In the genomic region with DNA sequence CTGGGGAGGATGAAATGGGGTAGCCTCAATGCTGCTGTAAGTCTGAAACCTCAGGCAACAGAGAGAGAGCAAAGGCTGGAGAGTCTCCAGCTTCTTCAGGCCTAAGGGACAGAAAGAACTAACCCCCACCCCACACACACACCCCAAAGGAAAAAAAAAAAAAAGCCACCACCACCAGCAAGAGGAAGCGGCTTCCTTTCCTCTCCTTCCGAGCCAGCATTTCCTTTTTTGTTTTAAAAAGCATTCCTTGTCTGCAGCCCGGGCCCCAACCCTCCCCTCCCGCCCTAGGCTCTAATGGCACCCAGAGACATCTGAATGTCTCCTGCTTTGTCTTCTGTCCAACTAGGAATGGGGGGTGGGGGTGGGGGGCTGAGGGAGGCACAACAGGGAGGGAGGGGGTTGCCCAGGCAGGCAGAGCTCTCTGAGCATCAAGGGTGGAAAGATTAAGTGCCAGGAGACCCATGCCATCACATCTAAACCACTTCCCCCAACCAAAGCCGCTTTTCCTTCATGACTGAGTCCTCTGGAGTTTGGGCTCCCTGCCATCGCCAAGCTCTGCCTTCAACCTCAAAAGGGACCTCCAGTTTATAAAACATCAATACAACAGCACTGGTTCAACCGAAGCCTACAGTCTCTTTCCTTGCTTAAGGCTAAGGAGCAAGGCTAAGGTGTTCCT, we compare ENCODE assay signal across 11 mouse cellular contexts. TPM values are rescaled to one million over a fixed set of nuclear protein-coding genes. Genes with fewer than 3 reads are reported as not detected.
A peak's percentile ranks its signal among the peaks of the same experiment; 100 is the strongest.
DNase-seq lines count a peak whose midpoint lies in the region; ATAC-seq and TF ChIP-seq lines count a peak whose summit lies in the region.
"Had no signal": no experiment of that assay in that cellular context is flagged by ENCODE, and none has a peak within 500 bp of the region (broad histone marks: within the 10 kb centered on the region; RNA-seq: fewer than 3 reads in every experiment).

No protein-coding gene starts in this region.

- no peaks in the 10 kb centered on the region for H3K9me3 ChIP-seq in forebrain, embryonic 12.5 days
- no peaks in the 10 kb centered on the region for H3K9me3 ChIP-seq in forebrain, embryonic 14.5 days (replicated peaks; ENCODE audit: control insufficient read depth, low read length)
- H3K9me3 ChIP-seq in hindbrain, postnatal 0 days (ENCODE audit: low read length): no peaks in the 10 kb centered on the region
- H3K9me3 ChIP-seq: liver, embryonic 15.5 days had no signal

- DNase-seq in forebrain, embryonic 14.5 days (ENCODE audit: low spot score): no peak
- peak; percentile 54 for DNase-seq in lung, postnatal 10 days
- no peak for DNase-seq in lung, adult 18-20 months
- peak; percentile 37 for DNase-seq in hindbrain, postnatal 0 days (ENCODE audit: low spot score)
- DNase-seq in left cerebral cortex, adult 18-20 months (ENCODE audit: low spot score in 2 of 2): no peak
- DNase-seq in left cerebral cortex, adult 11 months (ENCODE audit: low spot score): no peak
- DNase-seq: gastrocnemius, postnatal 10 days; right cerebral cortex, postnatal 4 days had no signal

- TF ChIP-seq POLR2A in olfactory bulb, adult 2 months (IDR thresholded peaks at IDR 0.05; ENCODE audit: insufficient read depth, low read depth, low read length): no peak

- peaks cover 16% of the 10 kb centered on the region for H3K4me1 ChIP-seq in forebrain, embryonic 12.5 days
- H3K4me1 ChIP-seq in forebrain, embryonic 14.5 days (ENCODE audit: control insufficient read depth, insufficient read depth, low read length): 0 out of 2 replicates have a peak, but pooled peaks cover 7% of the 10 kb centered on the region
- peaks cover 8% of the 10 kb centered on the region; the same call in 1 of the 2 replicates for H3K4me1 ChIP-seq in hindbrain, postnatal 0 days (ENCODE audit: insufficient read depth, low read length)
- H3K4me1 ChIP-seq in olfactory bulb, adult 2 months (ENCODE audit: control insufficient read depth, insufficient read depth, low read length): peaks cover 48% of the 10 kb centered on the region

- H3K36me3 ChIP-seq in forebrain, embryonic 12.5 days (replicated peaks): no peaks in the 10 kb centered on the region
- no peaks in the 10 kb centered on the region for H3K36me3 ChIP-seq in forebrain, embryonic 14.5 days (ENCODE audit: control insufficient read depth, insufficient read depth, low read length)
- H3K36me3 ChIP-seq in hindbrain, postnatal 0 days (ENCODE audit: insufficient read depth, low read length): no peaks in the 10 kb centered on the region
- H3K36me3 ChIP-seq: liver, embryonic 15.5 days had no signal

- TF ChIP-seq CTCF in hindbrain, postnatal 0 days (IDR thresholded peaks at IDR 0.05; ENCODE audit: low read depth): no peak
- no peak for TF ChIP-seq CTCF in olfactory bulb, adult 2 months (IDR thresholded peaks at IDR 0.05; ENCODE audit: insufficient read depth, low read depth, low read length)

- H3K9ac ChIP-seq in forebrain, embryonic 12.5 days: 0 out of 2 replicates have a peak overlapping the region, but pooled peaks have one; percentile 29
- H3K9ac ChIP-seq in forebrain, embryonic 14.5 days (ENCODE audit: low read length): no peak overlapping the region; the same call in 1 of the 2 replicates
- H3K9ac ChIP-seq in hindbrain, postnatal 0 days (replicated peaks; ENCODE audit: low read length): no peak overlapping the region
- H3K9ac ChIP-seq: liver, embryonic 15.5 days had no signal

- H3K27me3 ChIP-seq in forebrain, embryonic 12.5 days: no peaks in the 10 kb centered on the region
- no peaks in the 10 kb centered on the region for H3K27me3 ChIP-seq in forebrain, embryonic 14.5 days (replicated peaks; ENCODE audit: control insufficient read depth, insufficient read depth, low read length)
- no peaks in the 10 kb centered on the region for H3K27me3 ChIP-seq in hindbrain, postnatal 0 days (ENCODE audit: insufficient read depth, low read length)
- H3K27me3 ChIP-seq: liver, embryonic 15.5 days had no signal

- WGBS in forebrain, embryonic 12.5 days: 39% methylated on average over 7 of the region's 7 CpGs
- WGBS in forebrain, embryonic 14.5 days: 30% methylated on average over 7 of the region's 7 CpGs
- 24% methylated on average over 7 of the region's 7 CpGs for WGBS in hindbrain, postnatal 0 days
- 26% methylated on average over 7 of the region's 7 CpGs for WGBS in olfactory bulb, adult 2 months

- no peak for ATAC-seq in forebrain, embryonic 12.5 days (ENCODE audit: low FRiP score)
- ATAC-seq in forebrain, embryonic 14.5 days: no peak
- ATAC-seq in hindbrain, postnatal 0 days: 0 out of 2 replicates have a peak, but pooled peaks have one; percentile 24

- no peak overlapping the region for H3K4me3 ChIP-seq in forebrain, embryonic 12.5 days (replicated peaks)
- no peak overlapping the region for H3K4me3 ChIP-seq in forebrain, embryonic 14.5 days (ENCODE audit: low read depth, low read length)
- no peak overlapping the region for H3K4me3 ChIP-seq in hindbrain, postnatal 0 days (ENCODE audit: low read length)
- no peak overlapping the region for H3K4me3 ChIP-seq in olfactory bulb, adult 2 months (ENCODE audit: insufficient read depth, low read depth, low read length)
- H3K4me3 ChIP-seq: liver, embryonic 15.5 days had no signal

- peak overlapping the region; percentile 19; the same call in 1 of the 2 replicates for H3K27ac ChIP-seq in forebrain, embryonic 12.5 days
- no peak overlapping the region for H3K27ac ChIP-seq in forebrain, embryonic 14.5 days (ENCODE audit: low read depth, low read length)
- peak overlapping the region; percentile 56 for H3K27ac ChIP-seq in hindbrain, postnatal 0 days
- H3K27ac ChIP-seq in olfactory bulb, adult 2 months (ENCODE audit: insufficient read depth, low read depth, low read length): 0 out of 2 replicates have a peak overlapping the region, but pooled peaks have one; percentile 14
- H3K27ac ChIP-seq: liver, embryonic 15.5 days had no signal

- H3K4me2 ChIP-seq in forebrain, embryonic 12.5 days: no peak overlapping the region
- no peak overlapping the region for H3K4me2 ChIP-seq in forebrain, embryonic 14.5 days (ENCODE audit: low read length)
- no peak overlapping the region for H3K4me2 ChIP-seq in hindbrain, postnatal 0 days (ENCODE audit: low read depth, low read length)
- H3K4me2 ChIP-seq: liver, embryonic 15.5 days had no signal

RNA-seq across cellular contexts. Expression of a gene that starts 10.4 kb away (rescaled TPM):
- 4.7 and 7.6 TPM in 2 replicates for polyA plus RNA-seq in forebrain, embryonic 12.5 days (2016; fragmentation: Nextera tagmentation; extraction: Ambion mirVana)
- polyA plus RNA-seq in forebrain, embryonic 14.5 days (2014; fragmentation: Nextera tagmentation; extraction: Ambion mirVana): 4.7 and 7.2 TPM in 2 replicates
- 48.0 and 51.3 TPM in 2 replicates for total RNA-seq in hindbrain, postnatal 0 days (2014; rRNA removed)
- polyA plus RNA-seq in hindbrain, postnatal 0 days (2015; fragmentation: Nextera tagmentation; extraction: Ambion mirVana): 1.9 and 2.5 TPM in 2 replicates
- polyA plus RNA-seq in olfactory bulb, adult 2 months (2012; ENCODE audit: insufficient read depth, insufficient read length, low replicate concordance, missing spikeins): not detected in 2 replicates
- total RNA-seq in left cerebral cortex, adult 18-20 months (2021): 10 to 100 TPM; 49.8 to 50.3 TPM

Comparison
In these comparisons a context has a peak if more than half of its experiments do, and no peak if none do; other contexts are left out.
1. DNase-seq: peak in lung, postnatal 10 days (single experiment) and hindbrain, postnatal 0 days (single experiment); none in forebrain, embryonic 14.5 days (single experiment), lung, adult 18-20 months (0 of 2), left cerebral cortex, adult 18-20 months (0 of 2) and left cerebral cortex, adult 11 months (single experiment).